Mouse (Mus musculus) neutrophil, adult 5-6 weeks (primary cell): ENCODE data around the gene Zfp282. TPM values are rescaled to one million over a fixed set of nuclear protein-coding genes. Genes with fewer than 3 reads are reported as not detected.

ENCODE experiments used
- ATAC-seq: fragments of 151-379, 151-347 bp; 2 replicates; pipeline ENCODE4 v1.8.0; 2017; ENCODE audit warnings: mild to moderate bottlenecking, moderate TSS enrichment; ENCODE audit not compliant: insufficient number of reproducible peaks, poor library complexity, low FRiP score, severe bottlenecking; ENCODE audit errors: extremely low read depth
- total RNA-seq: library from RNA; stranded (forward); fragments of 200-1000 nt; gene quantifications from 2 replicates; pipeline ENCODE4 v1.2.3, GENCODE M21; 2017

Zfp282 gene
- total RNA-seq, 1 experiment from 2014 or later: 15.0 TPM

- peak; percentile 98 for ATAC-seq
Measured at GRCm38 (mm10) chr6:47953191-47953726, 76.3 kb downstream of the Zfp282 start, which contains the start of gene Zfp956. Zfp956 (plus strand) TSS chr6:47953390.

DNA sequence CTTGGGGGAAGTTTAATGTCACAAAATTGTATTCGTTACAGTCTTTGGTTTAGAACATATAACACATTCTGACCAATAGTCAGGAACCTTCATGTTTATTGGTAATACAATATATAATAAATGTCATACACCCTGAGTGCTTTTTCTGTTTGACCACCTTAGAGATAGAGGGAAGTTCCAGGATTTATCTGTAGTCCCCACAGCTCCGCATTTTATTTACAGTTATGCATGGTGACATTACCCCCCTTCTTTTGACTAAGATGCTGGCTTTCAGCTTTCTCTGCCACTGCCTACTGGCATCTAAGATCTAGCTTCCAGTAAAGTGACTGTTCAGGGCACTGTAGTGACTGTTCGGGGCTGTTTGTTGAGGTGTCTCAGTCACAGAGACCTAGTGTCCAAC lies 77.4 kb downstream of the Zfp282 start:
- ATAC-seq: no peak

DNA sequence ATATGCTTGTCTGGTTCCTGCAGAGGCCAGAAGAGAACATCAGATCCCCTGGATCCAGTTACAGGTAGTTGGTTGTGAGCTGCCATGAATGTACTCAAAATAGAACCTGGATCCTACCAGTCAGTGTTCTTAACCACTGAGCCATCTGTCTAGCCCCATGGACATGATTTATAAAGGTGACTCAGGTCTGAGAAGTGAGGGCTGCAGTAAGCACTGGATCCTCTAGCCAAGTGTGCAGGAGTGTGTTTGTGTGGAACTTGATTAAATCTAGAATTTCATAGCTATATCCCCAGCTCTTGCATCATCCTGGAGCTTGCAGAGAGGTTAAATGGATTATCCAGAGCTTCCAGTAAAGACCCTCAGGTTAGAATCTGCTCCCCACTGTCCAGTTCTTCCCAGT lies 80.8 kb downstream of the Zfp282 start:
- ATAC-seq: no peak

Other genes starting within 250 kb of the Zfp282 start
- gene Pdia4, start 63.8 kb upstream of the Zfp282 start, total RNA-seq: 114 and 126 TPM in 2 replicates
- gene Zfp786, start 46.3 kb upstream of the Zfp282 start, total RNA-seq: not detected in 2 replicates
- 30.8 and 33.1 TPM in 2 replicates for gene Zfp398, start 41.5 kb upstream of the Zfp282 start, total RNA-seq
- 13.4 and 15.2 TPM in 2 replicates for gene Zfp212, start 43.3 kb downstream of the Zfp282 start, total RNA-seq
- gene Zfp956, start 76.2 kb downstream of the Zfp282 start, total RNA-seq: 9.7 and 10.6 TPM in 2 replicates
- 19.9 and 25.0 TPM in 2 replicates for gene Zfp777, start 171.7 kb downstream of the Zfp282 start, total RNA-seq
- gene Zfp746, start 209.4 kb downstream of the Zfp282 start, total RNA-seq: 40.7 and 47.6 TPM in 2 replicates